25 mouse cellular contexts compared by ENCODE assay signal in genomic region chr7:90203914-90204313, GRCm38 (mm10).
DNase-seq lines count a peak whose midpoint lies in the region; ATAC-seq and TF ChIP-seq lines count a peak whose summit lies in the region.
"Had no signal": no experiment of that assay in that cellular context is flagged by ENCODE, and none has a peak within 500 bp of the region (broad histone marks: within the 10 kb centered on the region; RNA-seq: fewer than 3 reads in every experiment).

No protein-coding gene starts in this region.

- peak; percentile 50 for ATAC-seq in liver, embryonic 11.5 days (replicated peaks; ENCODE audit: low FRiP score)
- ATAC-seq in liver, embryonic 12.5 days: no peak
- no peak for ATAC-seq in megakaryocyte, adult 5-6 weeks (ENCODE audit: poor library complexity, severe bottlenecking)
- ATAC-seq in heart, embryonic 11.5 days (replicated peaks; ENCODE audit: insufficient number of reproducible peaks, low FRiP score, low TSS enrichment): no peak
- ATAC-seq: forebrain, embryonic 14.5 days; forebrain, postnatal 0 days; hindbrain, embryonic 16.5 days had no signal

- no peak overlapping the region for H3K9ac ChIP-seq in liver, embryonic 11.5 days (ENCODE audit: low read depth, low read length)
- no peak overlapping the region for H3K9ac ChIP-seq in liver, embryonic 12.5 days
- no peak overlapping the region for H3K9ac ChIP-seq in heart, embryonic 11.5 days (ENCODE audit: low read depth, low read length)
- H3K9ac ChIP-seq: embryonic facial prominence, embryonic 12.5 days; embryonic facial prominence, embryonic 15.5 days; forebrain, postnatal 0 days; heart, embryonic 13.5 days; hindbrain, embryonic 13.5 days had no signal

- no peaks in the 10 kb centered on the region for H3K9me3 ChIP-seq in liver, embryonic 11.5 days (ENCODE audit: control insufficient read depth, low read length)
- H3K9me3 ChIP-seq in liver, embryonic 12.5 days (replicated peaks): no peaks in the 10 kb centered on the region
- no peaks in the 10 kb centered on the region for H3K9me3 ChIP-seq in megakaryocyte, embryonic 14.5 days
- no peaks in the 10 kb centered on the region for H3K9me3 ChIP-seq in heart, embryonic 11.5 days (replicated peaks; ENCODE audit: control insufficient read depth, low read length)
- H3K9me3 ChIP-seq: embryonic facial prominence, embryonic 12.5 days; embryonic facial prominence, embryonic 15.5 days; heart, embryonic 13.5 days; hindbrain, embryonic 10.5 days; hindbrain, embryonic 13.5 days had no signal

- WGBS in liver, embryonic 11.5 days: 73% methylated on average over 2 of the region's 2 CpGs
- 59% methylated on average over 2 of the region's 2 CpGs for WGBS in liver, embryonic 12.5 days (ENCODE audit: insufficient replicate concordance)
- 88% methylated on average over 2 of the region's 2 CpGs for WGBS in heart, embryonic 11.5 days (ENCODE audit: insufficient replicate concordance)

- H3K27ac ChIP-seq in liver, embryonic 11.5 days (ENCODE audit: low read depth, low read length): no peak overlapping the region
- no peak overlapping the region for H3K27ac ChIP-seq in liver, embryonic 12.5 days
- H3K27ac ChIP-seq in cortical plate, adult 2 months (ENCODE audit: insufficient read depth, low read length): peak overlapping the region; percentile 59; the same call in 1 of the 2 replicates
- H3K27ac ChIP-seq in heart, embryonic 11.5 days (ENCODE audit: low read depth, low read length): no peak overlapping the region
- H3K27ac ChIP-seq: embryonic facial prominence, embryonic 12.5 days; embryonic facial prominence, embryonic 15.5 days; gastrocnemius, adult 2 months; heart, embryonic 13.5 days; hindbrain, embryonic 10.5 days; hindbrain, embryonic 13.5 days had no signal

- H3K4me2 ChIP-seq in liver, embryonic 11.5 days: no peak overlapping the region
- no peak overlapping the region for H3K4me2 ChIP-seq in liver, embryonic 12.5 days
- H3K4me2 ChIP-seq in heart, embryonic 11.5 days: no peak overlapping the region
- H3K4me2 ChIP-seq: embryonic facial prominence, embryonic 12.5 days; embryonic facial prominence, embryonic 15.5 days; heart, embryonic 13.5 days; hindbrain, embryonic 13.5 days had no signal

- no peak for TF ChIP-seq POLR2A in cortical plate, adult 2 months (IDR thresholded peaks at IDR 0.05; ENCODE audit: extremely low read depth, insufficient read depth, low read length)

- peaks cover 24% of the 10 kb centered on the region for H3K36me3 ChIP-seq in liver, embryonic 11.5 days (ENCODE audit: control insufficient read depth, insufficient read depth, low read length)
- H3K36me3 ChIP-seq in liver, embryonic 12.5 days: peaks cover 90% of the 10 kb centered on the region
- peaks cover 89% of the 10 kb centered on the region for H3K36me3 ChIP-seq in megakaryocyte, embryonic 14.5 days (replicated peaks; ENCODE audit: low read length)
- H3K36me3 ChIP-seq in heart, embryonic 11.5 days (ENCODE audit: control insufficient read depth, insufficient read depth, low read length): peaks cover 5% of the 10 kb centered on the region

- TF ChIP-seq CTCF in cortical plate, adult 2 months (IDR thresholded peaks at IDR 0.05; ENCODE audit: extremely low read depth, insufficient read depth, low read length): no peak

- DNase-seq in liver, embryonic 11.5 days (ENCODE audit: low spot score): no peak
- no peak for DNase-seq in kidney, adult 11 months
- no peak for DNase-seq in gastrocnemius, postnatal 25 days
- DNase-seq: adrenal gland, adult 2 months; adrenal gland, postnatal 14 days; cerebellum, adult 11-12 months; cerebellum, adult 8-10 months; cerebellum, postnatal 10 days; cerebellum, postnatal 36 days; forebrain, postnatal 0 days; gastrocnemius, adult 2 months; gastrocnemius, postnatal 14 days; heart, adult 18-20 months had no signal

- peaks cover 3% of the 10 kb centered on the region; the same call in 1 of the 2 replicates for H3K4me1 ChIP-seq in liver, embryonic 11.5 days (replicated peaks; ENCODE audit: control insufficient read depth, insufficient read depth, low read length)
- peaks cover 39% of the 10 kb centered on the region for H3K4me1 ChIP-seq in liver, embryonic 12.5 days
- H3K4me1 ChIP-seq in megakaryocyte, embryonic 14.5 days: peaks cover 64% of the 10 kb centered on the region
- H3K4me1 ChIP-seq in cortical plate, adult 2 months (ENCODE audit: control insufficient read depth, insufficient read depth, low read length): peaks cover 4% of the 10 kb centered on the region; the same call in 1 of the 2 replicates
- H3K4me1 ChIP-seq in heart, embryonic 11.5 days (ENCODE audit: control insufficient read depth, insufficient read depth, low read length): no peaks in the 10 kb centered on the region; the same call in 1 of the 2 replicates
- H3K4me1 ChIP-seq: embryonic facial prominence, embryonic 12.5 days; embryonic facial prominence, embryonic 15.5 days; hindbrain, embryonic 10.5 days had no signal

- no peaks in the 10 kb centered on the region for H3K27me3 ChIP-seq in liver, embryonic 11.5 days (replicated peaks; ENCODE audit: control insufficient read depth, insufficient read depth, low read length)
- no peaks in the 10 kb centered on the region for H3K27me3 ChIP-seq in liver, embryonic 12.5 days (replicated peaks)
- H3K27me3 ChIP-seq in megakaryocyte, embryonic 14.5 days (replicated peaks): no peaks in the 10 kb centered on the region
- no peaks in the 10 kb centered on the region for H3K27me3 ChIP-seq in heart, embryonic 11.5 days (ENCODE audit: control insufficient read depth, insufficient read depth, low read length)
- H3K27me3 ChIP-seq: embryonic facial prominence, embryonic 12.5 days; embryonic facial prominence, embryonic 15.5 days; heart, embryonic 13.5 days; hindbrain, embryonic 13.5 days had no signal

- no peak overlapping the region for H3K4me3 ChIP-seq in liver, embryonic 11.5 days (ENCODE audit: low read depth, low read length)
- no peak overlapping the region for H3K4me3 ChIP-seq in liver, embryonic 12.5 days
- H3K4me3 ChIP-seq in megakaryocyte, embryonic 14.5 days (replicated peaks): peak overlapping the region; percentile 8
- no peak overlapping the region for H3K4me3 ChIP-seq in cortical plate, adult 2 months (ENCODE audit: insufficient read depth, low read length)
- H3K4me3 ChIP-seq in heart, embryonic 11.5 days (ENCODE audit: low read depth, low read length): no peak overlapping the region
- H3K4me3 ChIP-seq: embryonic facial prominence, embryonic 12.5 days; embryonic facial prominence, embryonic 15.5 days; gastrocnemius, adult 2 months; heart, embryonic 13.5 days; hindbrain, embryonic 10.5 days; hindbrain, embryonic 13.5 days had no signal
